Mouse (Mus musculus) adipose tissue, adult 10 weeks (tissue): ENCODE results near the gene March7. TPM values are rescaled to one million over a fixed set of nuclear protein-coding genes. Genes with fewer than 3 reads are reported as not detected.

Experiments used
- polyA plus RNA-seq: library from polyadenylated mRNA; stranded (reverse); fragments of 350-450 nt; fragmentation: Illumina TruSeq; extraction: RNeasy Lipid Tissue Mini Kit (QIAGEN cat#74804); gene quantifications from one replicate; pipeline ENCODE4 v1.2.3, GENCODE M21; 2014; ENCODE audit warnings: low read depth, low replicate concordance

March7 gene
- 42.0 TPM for polyA plus RNA-seq

DNA sequence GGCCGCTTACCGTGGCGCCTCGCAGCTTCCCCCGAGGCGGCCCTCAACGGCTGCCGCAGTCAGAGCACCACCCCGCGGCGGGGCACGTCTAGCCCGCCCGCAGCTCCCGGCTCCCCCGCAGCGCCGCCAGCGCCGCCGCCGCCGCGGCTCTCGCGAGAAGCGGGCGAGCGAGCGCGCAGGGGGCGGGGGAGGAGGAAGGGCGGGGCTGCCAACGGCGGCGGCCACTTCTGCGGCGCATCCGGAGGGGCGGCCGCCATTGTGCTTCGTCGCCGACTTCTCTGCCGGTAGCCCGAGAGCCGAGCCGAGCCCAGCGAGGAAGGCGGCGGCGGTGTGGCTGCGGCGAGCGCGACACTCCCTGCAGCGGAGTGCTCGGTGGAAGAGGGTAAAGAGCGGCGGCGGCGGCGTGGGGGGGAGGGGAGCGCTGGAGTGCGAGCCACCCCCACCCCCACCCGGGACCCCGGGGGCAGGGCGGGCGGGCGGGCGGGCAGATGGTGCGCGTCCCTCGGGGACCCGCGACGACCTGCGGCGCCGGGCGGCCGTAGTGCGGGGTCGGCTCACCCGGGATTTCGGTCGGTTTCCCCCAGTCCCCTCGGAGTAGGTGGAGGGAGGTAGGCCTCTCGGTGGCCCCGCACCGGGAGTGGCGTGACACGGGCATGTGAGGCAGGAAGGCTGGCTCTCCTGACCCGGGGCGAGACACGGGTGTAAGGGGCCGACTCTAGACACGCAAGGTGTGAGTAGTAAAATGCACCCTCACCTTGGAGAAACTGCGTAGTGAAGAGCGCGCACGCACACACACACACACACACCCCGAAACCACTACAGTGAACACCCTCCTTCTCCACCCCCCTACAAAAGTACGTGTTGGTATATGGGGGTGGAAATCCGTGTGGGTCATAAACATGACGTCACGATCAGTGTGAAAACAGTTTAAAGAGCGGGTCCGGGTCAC, at the start of gene March7, which contains the start of gene Baz2b:
Gene March7 (plus strand): TSS at position 185 of the 949 bp plus-strand sequence.
Gene Baz2b (minus strand): TSS at position 137 of the 949 bp plus-strand sequence.

DNA sequence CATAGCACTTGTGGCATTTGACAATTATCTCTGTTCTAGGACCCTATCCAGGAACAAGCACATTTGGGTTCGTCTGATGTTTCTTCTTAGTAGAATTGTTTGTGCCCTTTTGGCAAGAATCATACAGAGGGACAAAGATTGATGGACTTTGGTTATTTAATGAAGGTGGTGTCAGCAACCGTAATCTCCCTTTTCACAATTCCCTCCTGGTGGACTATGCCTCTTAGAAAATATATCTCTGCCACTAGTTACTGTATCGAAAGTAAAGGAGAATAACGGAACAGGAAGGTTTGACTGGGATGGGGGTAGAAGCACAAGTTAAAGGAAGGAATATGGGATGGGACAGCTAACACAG, 74.8 kb downstream of the March7 start, which contains the start of gene Cd302:
Gene Cd302 (minus strand): TSS at position 22 of the 355 bp plus-strand sequence.

Other genes starting within 250 kb of the March7 start
- gene Baz2b, start within 50 bp of the March7 start, polyA plus RNA-seq: 43.5 TPM
- gene Cd302, start 74.6 kb downstream of the March7 start, polyA plus RNA-seq: 74.9 TPM
- gene Ly75, start 173.4 kb downstream of the March7 start, polyA plus RNA-seq: 0.66 TPM